Mouse (Mus musculus): Measurements from ENCODE around the gene Gm11096. TPM values are rescaled to one million over a fixed set of nuclear protein-coding genes. Genes with fewer than 3 reads are reported as not detected.

Gene Gm11096
- polyA plus RNA-seq, 1 experiment from 2014 or later = not detected

- peak; percentile 82 for ATAC-seq (replicated peaks; ENCODE audit: low FRiP score)
- no peak overlapping the region for H3K27ac ChIP-seq
- no peak overlapping the region for H3K4me2 ChIP-seq
- 0 out of 2 replicates have a peak, but pooled peaks cover 6% of the 10 kb centered on the region for H3K4me1 ChIP-seq
- H3K36me3 ChIP-seq = peaks cover 28% of the 10 kb centered on the region; the same call in 1 of the 2 replicates
- H3K4me3 ChIP-seq (replicated peaks) = no peak overlapping the region
- no peaks in the 10 kb centered on the region for H3K27me3 ChIP-seq
- WGBS = 26% methylated on average over 10 of the region's 10 CpGs
- H3K9ac ChIP-seq = no peak overlapping the region
- no peaks in the 10 kb centered on the region for H3K9me3 ChIP-seq (replicated peaks)
Observed at GRCm38 (mm10) chr17:81424256-81424912, 17.2 kb upstream of the Gm11096 start.

GRCm38 (mm10) chr17:81427245-81427644 lies 14.3 kb upstream of the Gm11096 start:
- no peaks in the 10 kb centered on the region for H3K27me3 ChIP-seq
- H3K4me2 ChIP-seq = no peak overlapping the region
- no peak for ATAC-seq (replicated peaks; ENCODE audit: low FRiP score)
- H3K4me1 ChIP-seq = 0 out of 2 replicates have a peak, but pooled peaks cover 6% of the 10 kb centered on the region
- H3K9ac ChIP-seq = no peak overlapping the region
- no peaks in the 10 kb centered on the region for H3K9me3 ChIP-seq (replicated peaks)
- no peak overlapping the region for H3K4me3 ChIP-seq (replicated peaks)
- H3K27ac ChIP-seq = no peak overlapping the region
- H3K36me3 ChIP-seq = peaks cover 26% of the 10 kb centered on the region; the same call in 1 of the 2 replicates
- WGBS = 89% methylated on average over 7 of the region's 7 CpGs

- Histone ChIP-seq H3K27me3 (no peaks in the 10 kb centered on the region), H3K27ac (no peak overlapping the region), H3K9ac (no peak overlapping the region), H3K4me2 (no peak overlapping the region), H3K9me3 (replicated peaks) (no peaks in the 10 kb centered on the region), H3K4me1 (peaks cover 7% of the 10 kb centered on the region; the same call in 1 of the 2 replicates), H3K4me3 (replicated peaks) (no peak overlapping the region), H3K36me3 (peaks cover 20% of the 10 kb centered on the region; the same call in 1 of the 2 replicates)
- WGBS = 84% methylated on average over 2 of the region's 2 CpGs
- no peak for ATAC-seq (replicated peaks; ENCODE audit: low FRiP score)
Observed at GRCm38 (mm10) chr17:81432733-81433132, 8.8 kb upstream of the Gm11096 start.

- Histone ChIP-seq H3K9ac (no peak overlapping the region), H3K4me2 (no peak overlapping the region), H3K4me1 (peaks cover 7% of the 10 kb centered on the region; the same call in 1 of the 2 replicates), H3K36me3 (peaks cover 22% of the 10 kb centered on the region; the same call in 1 of the 2 replicates), H3K27ac (no peak overlapping the region), H3K4me3 (replicated peaks) (no peak overlapping the region), H3K27me3 (no peaks in the 10 kb centered on the region), H3K9me3 (replicated peaks) (no peaks in the 10 kb centered on the region)
- WGBS = 40% methylated on average over 5 of the region's 5 CpGs
- ATAC-seq (replicated peaks; ENCODE audit: low FRiP score) = no peak
Observed at GRCm38 (mm10) chr17:81433148-81433547, 8.4 kb upstream of the Gm11096 start.

GRCm38 (mm10) chr17:81455269-81455668 lies 13.7 kb downstream of the Gm11096 start:
- H3K27ac ChIP-seq = no peak overlapping the region
- no peak for ATAC-seq (replicated peaks; ENCODE audit: low FRiP score)
- H3K9me3 ChIP-seq (replicated peaks) = no peaks in the 10 kb centered on the region
- no peak overlapping the region for H3K4me3 ChIP-seq (replicated peaks)
- H3K4me2 ChIP-seq = no peak overlapping the region
- H3K9ac ChIP-seq = no peak overlapping the region
- no peaks in the 10 kb centered on the region for H3K27me3 ChIP-seq
- WGBS = 73% methylated on average over 3 of the region's 3 CpGs
- H3K4me1 ChIP-seq = no peaks in the 10 kb centered on the region
- H3K36me3 ChIP-seq = no peaks in the 10 kb centered on the region

GRCm38 (mm10) chr17:81455977-81456376 lies 14.4 kb downstream of the Gm11096 start:
- Histone ChIP-seq H3K27me3 (no peaks in the 10 kb centered on the region), H3K9ac (no peak overlapping the region), H3K27ac (no peak overlapping the region), H3K4me2 (no peak overlapping the region), H3K4me3 (replicated peaks) (no peak overlapping the region), H3K4me1 (no peaks in the 10 kb centered on the region), H3K36me3 (no peaks in the 10 kb centered on the region), H3K9me3 (replicated peaks) (no peaks in the 10 kb centered on the region)
- ATAC-seq (replicated peaks; ENCODE audit: low FRiP score) = no peak
- 64% methylated on average over 7 of the region's 7 CpGs for whole genome bisulfite sequencing

GRCm38 (mm10) chr17:81459379-81459778 lies 17.8 kb downstream of the Gm11096 start:
- Histone ChIP-seq H3K27me3 (no peaks in the 10 kb centered on the region), H3K27ac (no peak overlapping the region), H3K4me3 (replicated peaks) (no peak overlapping the region), H3K4me1 (no peaks in the 10 kb centered on the region), H3K36me3 (no peaks in the 10 kb centered on the region), H3K4me2 (no peak overlapping the region), H3K9ac (no peak overlapping the region), H3K9me3 (replicated peaks) (no peaks in the 10 kb centered on the region)
- 85% methylated on average over 3 of the region's 3 CpGs for WGBS
- no peak for ATAC-seq (replicated peaks; ENCODE audit: low FRiP score)

- Histone ChIP-seq H3K4me2 (no peak overlapping the region), H3K27me3 (no peaks in the 10 kb centered on the region), H3K36me3 (no peaks in the 10 kb centered on the region), H3K9me3 (replicated peaks) (no peaks in the 10 kb centered on the region), H3K4me1 (no peaks in the 10 kb centered on the region), H3K9ac (no peak overlapping the region), H3K27ac (no peak overlapping the region), H3K4me3 (replicated peaks) (no peak overlapping the region)
- WGBS = 61% methylated on average over 5 of the region's 5 CpGs
- no peak for ATAC-seq (replicated peaks; ENCODE audit: low FRiP score)
Observed at GRCm38 (mm10) chr17:81468941-81469340, 27.4 kb downstream of the Gm11096 start.

- Histone ChIP-seq H3K9me3 (replicated peaks) (no peaks in the 10 kb centered on the region), H3K9ac (no peak overlapping the region), H3K4me3 (replicated peaks) (no peak overlapping the region), H3K4me2 (no peak overlapping the region), H3K27ac (no peak overlapping the region), H3K36me3 (no peaks in the 10 kb centered on the region), H3K27me3 (no peaks in the 10 kb centered on the region), H3K4me1 (no peaks in the 10 kb centered on the region)
- ATAC-seq (replicated peaks; ENCODE audit: low FRiP score) = no peak
- WGBS = 62% methylated on average over 3 of the region's 3 CpGs
Observed at GRCm38 (mm10) chr17:81473363-81473762, 31.8 kb downstream of the Gm11096 start.

- Histone ChIP-seq H3K36me3 (no peaks in the 10 kb centered on the region), H3K27ac (no peak overlapping the region), H3K9me3 (replicated peaks) (no peaks in the 10 kb centered on the region), H3K4me2 (no peak overlapping the region), H3K4me3 (replicated peaks) (no peak overlapping the region), H3K4me1 (peaks cover 12% of the 10 kb centered on the region), H3K9ac (no peak overlapping the region), H3K27me3 (no peaks in the 10 kb centered on the region)
- 84% methylated on average over 1 of the region's 1 CpGs for whole genome bisulfite sequencing
- no peak for ATAC-seq (replicated peaks; ENCODE audit: low FRiP score)
Observed at GRCm38 (mm10) chr17:81477420-81477819, 35.9 kb downstream of the Gm11096 start.

GRCm38 (mm10) chr17:81479807-81480206 lies 38.2 kb downstream of the Gm11096 start:
- 40% methylated on average over 4 of the region's 4 CpGs for WGBS
- Histone ChIP-seq H3K4me3 (replicated peaks) (no peak overlapping the region), H3K4me2 (no peak overlapping the region; the same call in 1 of the 2 replicates), H3K36me3 (no peaks in the 10 kb centered on the region), H3K9me3 (replicated peaks) (no peaks in the 10 kb centered on the region), H3K4me1 (peaks cover 12% of the 10 kb centered on the region), H3K27me3 (no peaks in the 10 kb centered on the region), H3K27ac (no peak overlapping the region), H3K9ac (no peak overlapping the region)
- no peak for ATAC-seq (replicated peaks; ENCODE audit: low FRiP score)

GRCm38 (mm10) chr17:81480351-81481161 lies 39.0 kb downstream of the Gm11096 start:
- Histone ChIP-seq H3K27me3 (no peaks in the 10 kb centered on the region), H3K9me3 (replicated peaks) (no peaks in the 10 kb centered on the region), H3K9ac (no peak overlapping the region), H3K4me3 (replicated peaks) (no peak overlapping the region), H3K36me3 (no peaks in the 10 kb centered on the region), H3K4me2 (peak overlapping the region; percentile 24), H3K27ac (peak overlapping the region; percentile 66; the same call in 1 of the 2 replicates), H3K4me1 (peaks cover 12% of the 10 kb centered on the region)
- peak; percentile 96 for ATAC-seq (replicated peaks; ENCODE audit: low FRiP score)
- 55% methylated on average over 21 of the region's 21 CpGs for WGBS

All from kidney, embryonic 15.5 days (tissue).